Mouse (Mus musculus) C2C12 (cell line): ENCODE results near the gene Tbc1d22b. TPM values are rescaled to one million over a fixed set of nuclear protein-coding genes. Genes with fewer than 3 reads are reported as not detected.

Experiments
- H3K27me3 ChIP-seq: one replicate; pipeline ENCODE4 v1.6.1; 2011; ENCODE audit not compliant: control insufficient read depth, insufficient read depth, insufficient read length
- H3K36me3 ChIP-seq: one replicate; pipeline ENCODE4 v1.6.1; 2011; ENCODE audit not compliant: control insufficient read depth, insufficient read depth
- H3K4me3 ChIP-seq: one replicate; pipeline ENCODE4 v1.5.1; 2011; ENCODE audit warnings: mild to moderate bottlenecking, control low read depth; ENCODE audit not compliant: poor library complexity, insufficient read depth, severe bottlenecking
- H3K79me2 ChIP-seq: one replicate; pipeline ENCODE4 v1.6.1; 2011; ENCODE audit not compliant: control insufficient read depth, insufficient read depth
- H3K79me3 ChIP-seq: one replicate; pipeline ENCODE4 v1.6.1; 2011; ENCODE audit warnings: low read depth, control low read depth
- H3ac ChIP-seq: one replicate; pipeline ENCODE3; 2011; ENCODE audit warnings: low read depth; ENCODE audit not compliant: control insufficient read depth, insufficient read length
- CEBPB ChIP-seq: IDR thresholded peaks from one replicate; pipeline ENCODE4 v1.6.1; 2011; ENCODE audit warnings: low read depth, mild to moderate bottlenecking, control low read depth, moderate library complexity
- CTCF ChIP-seq: IDR thresholded peaks from one replicate; pipeline ENCODE4 v1.5.1; 2011; ENCODE audit not compliant: control insufficient read depth, insufficient read depth, insufficient read length
- FOSL1 ChIP-seq: IDR thresholded peaks from one replicate; pipeline ENCODE4 v1.8.0; 2011; ENCODE audit warnings: mild to moderate bottlenecking, low read length; ENCODE audit not compliant: poor library complexity, insufficient read depth, severe bottlenecking
- MAX ChIP-seq: IDR thresholded peaks from one replicate; pipeline ENCODE4 v1.6.1; 2011; ENCODE audit warnings: mild to moderate bottlenecking, control low read depth
- MYOD1 ChIP-seq: IDR thresholded peaks from one replicate; pipeline ENCODE4 v1.6.1; 2011; ENCODE audit warnings: low read depth; ENCODE audit not compliant: control insufficient read depth, insufficient read length
- MYOG ChIP-seq: IDR thresholded peaks from one replicate; pipeline ENCODE4 v1.6.1; 2011; ENCODE audit not compliant: control insufficient read depth, insufficient read length; ENCODE audit errors: extremely low read depth
- USF1 ChIP-seq: IDR thresholded peaks from one replicate; pipeline ENCODE4 v1.6.1; 2011; ENCODE audit warnings: low read depth, mild to moderate bottlenecking, control low read depth, moderate library complexity
- polyA plus RNA-seq: library from polyadenylated mRNA; unstranded; fragments of >200 nt; fragmentation: generic; extraction: Trizol; gene quantifications from one replicate; pipeline ENCODE4 v1.2.1, GENCODE M21; 2012; ENCODE audit warnings: missing spikeins

Gene Tbc1d22b
- polyA plus RNA-seq, 1 experiment = 7.9 TPM

GRCm38 (mm10) chr17:29556456-29556855 lies 6.9 kb downstream of the Tbc1d22b start:
- peaks cover 1% of the 10 kb centered on the region for H3K79me2 ChIP-seq
- peaks cover 2% of the 10 kb centered on the region for H3K79me3 ChIP-seq
- no peaks in the 10 kb centered on the region for H3K27me3 ChIP-seq
- no peak overlapping the region for H3ac ChIP-seq
- no peak overlapping the region for H3K4me3 ChIP-seq
- TF ChIP-seq MYOD1 (no peak), CTCF (no peak), MYOG (no peak), CEBPB (no peak), USF1 (no peak), FOSL1 (no peak), MAX (no peak)
- no peaks in the 10 kb centered on the region for H3K36me3 ChIP-seq

GRCm38 (mm10) chr17:29556893-29557292 lies 7.3 kb downstream of the Tbc1d22b start:
- Histone ChIP-seq H3K4me3 (no peak overlapping the region), H3ac (no peak overlapping the region), H3K36me3 (no peaks in the 10 kb centered on the region), H3K79me2 (no peaks in the 10 kb centered on the region), H3K27me3 (no peaks in the 10 kb centered on the region), H3K79me3 (peaks cover 2% of the 10 kb centered on the region)
- TF ChIP-seq FOSL1 (no peak), MAX (no peak), CTCF (no peak), MYOD1 (no peak), USF1 (no peak), CEBPB (no peak), MYOG (no peak)

GRCm38 (mm10) chr17:29558476-29558875 lies 8.9 kb downstream of the Tbc1d22b start:
- Histone ChIP-seq H3K27me3 (no peaks in the 10 kb centered on the region), H3K36me3 (no peaks in the 10 kb centered on the region), H3K79me3 (peaks cover under 1% of the 10 kb centered on the region), H3K4me3 (no peak overlapping the region), H3K79me2 (no peaks in the 10 kb centered on the region), H3ac (no peak overlapping the region)
- TF ChIP-seq USF1 (no peak), MYOD1 (no peak), MYOG (no peak), MAX (no peak), CEBPB (no peak)

- no peaks in the 10 kb centered on the region for H3K27me3 ChIP-seq
- TF ChIP-seq CTCF = no peak
- no peak for TF ChIP-seq MAX
- TF ChIP-seq USF1 = no peak
- TF ChIP-seq MYOD1 = no peak
- no peak for TF ChIP-seq MYOG
- no peak for TF ChIP-seq FOSL1
- TF ChIP-seq CEBPB = no peak
These were observed 15.9 kb downstream of the Tbc1d22b start for GRCm38 (mm10) chr17:29565521-29565920.

DNA sequence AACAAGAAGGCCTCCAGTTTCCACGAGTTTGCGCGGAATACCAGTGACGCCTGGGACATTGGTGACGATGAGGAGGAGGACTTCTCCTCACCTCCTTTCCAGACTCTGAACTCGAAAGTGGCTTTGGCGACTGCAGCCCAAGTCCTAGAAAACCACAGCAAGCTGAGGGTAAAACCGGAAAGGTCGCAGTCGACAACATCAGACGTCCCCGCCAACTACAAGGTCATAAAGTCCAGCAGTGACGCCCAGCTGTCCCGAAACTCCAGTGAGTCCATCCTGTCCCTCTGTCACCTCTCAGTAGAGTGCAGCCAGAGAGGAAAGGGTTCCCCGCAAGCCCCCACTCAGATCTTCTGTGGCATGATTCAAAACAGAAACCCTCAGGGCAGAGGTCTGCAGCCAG lies 18.9 kb downstream of the Tbc1d22b start:
- no peaks in the 10 kb centered on the region for H3K79me3 ChIP-seq
- no peak for TF ChIP-seq MYOG
- H3K27me3 ChIP-seq = no peaks in the 10 kb centered on the region
- H3K4me3 ChIP-seq = no peak overlapping the region
- H3K36me3 ChIP-seq = no peaks in the 10 kb centered on the region
- no peaks in the 10 kb centered on the region for H3K79me2 ChIP-seq
- no peak overlapping the region for H3ac ChIP-seq

More at GRCm38 (mm10) chr17:29565521-29565920, 15.9 kb downstream of the Tbc1d22b start:
- Histone ChIP-seq H3K4me3 (no peak overlapping the region), H3K36me3 (no peaks in the 10 kb centered on the region), H3K79me2 (no peaks in the 10 kb centered on the region), H3K79me3 (no peaks in the 10 kb centered on the region), H3ac (no peak overlapping the region)

DNA sequence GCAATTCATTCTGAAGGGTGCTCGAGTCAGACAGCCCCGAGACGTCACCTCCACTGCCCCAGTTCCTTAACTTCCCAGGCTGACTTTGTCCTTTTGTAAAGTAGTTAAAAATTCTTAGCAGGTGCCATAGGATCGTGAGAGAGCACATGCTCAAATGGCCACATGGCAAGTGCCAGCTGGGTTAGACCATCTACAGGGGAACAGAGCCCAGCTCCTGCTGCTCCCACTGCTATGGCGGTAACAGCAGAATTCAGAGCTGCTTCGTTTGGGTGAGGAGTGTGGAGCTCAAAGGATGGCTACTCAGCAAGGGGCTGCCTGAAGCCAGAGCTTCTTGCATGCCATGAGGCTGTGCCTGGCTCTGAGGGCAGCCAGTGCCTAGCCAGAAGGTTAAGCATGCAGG lies 20.2 kb downstream of the Tbc1d22b start:
- no peaks in the 10 kb centered on the region for H3K36me3 ChIP-seq
- H3K27me3 ChIP-seq = no peaks in the 10 kb centered on the region
- H3K79me2 ChIP-seq = no peaks in the 10 kb centered on the region
- H3K4me3 ChIP-seq = no peak overlapping the region
- TF ChIP-seq CEBPB (no peak), MYOD1 (no peak), USF1 (no peak), FOSL1 (no peak), CTCF (no peak), MAX (no peak), MYOG (no peak)
- H3K79me3 ChIP-seq = no peaks in the 10 kb centered on the region
- no peak overlapping the region for H3ac ChIP-seq
